Mouse (Mus musculus) cerebellum, adult 2 months (tissue): ENCODE results near the gene Arid5a. TPM values are rescaled to one million over a fixed set of nuclear protein-coding genes. Genes with fewer than 3 reads are reported as not detected.

Experiments
- DNase-seq, 2 experiments: peaks; one replicate each; pipeline ENCODE4 v3.0.0; 2021
- H3K27ac ChIP-seq: fragments of 200-500 bp; 2 replicates; pipeline ENCODE4 v1.5.1; 2012; ENCODE audit warnings: low read length, control low read depth, inconsistent platforms; ENCODE audit not compliant: insufficient read depth
- H3K27me3 ChIP-seq: fragments of 200-500 bp; 2 replicates; pipeline ENCODE4 v1.6.1; 2012; ENCODE audit warnings: inconsistent platforms, mild to moderate bottlenecking, low read length, moderate library complexity; ENCODE audit not compliant: control insufficient read depth, insufficient read depth
- H3K4me1 ChIP-seq: fragments of 200-500 bp; 2 replicates; pipeline ENCODE4 v1.6.1; 2011; ENCODE audit warnings: low read length; ENCODE audit not compliant: control insufficient read depth, insufficient read depth
- H3K4me3 ChIP-seq: fragments of 200-500 bp; replicated peaks from 2 replicates; pipeline ENCODE3; 2011; ENCODE audit warnings: mild to moderate bottlenecking, low read depth, low read length, control low read depth; ENCODE audit not compliant: insufficient read depth
- CTCF ChIP-seq: fragments of 200-500 bp; IDR thresholded peaks from 2 replicates; pipeline ENCODE4 v1.5.1; 2011; ENCODE audit warnings: low read depth, mild to moderate bottlenecking, control low read depth, low read length, moderate library complexity, borderline replicate concordance; ENCODE audit not compliant: insufficient read depth
- POLR2A ChIP-seq: fragments of 200-500 bp; IDR thresholded peaks from 2 replicates; pipeline ENCODE4 v1.6.1; 2011; ENCODE audit warnings: low read length, control low read depth, borderline replicate concordance; ENCODE audit not compliant: insufficient read depth
- WGBS: fragments of 180-500 bp; shearing (Covaris S2); methylation state at CpG from one replicate; pipeline ENCODE4 v1.1.7; 2018; 5-methylcytosine and 5-hydroxymethylcytosine counted together
- polyA plus RNA-seq: library from polyadenylated mRNA; depleted of rRNA; stranded (reverse); fragments of >200 nt; gene quantifications from 2 replicates; pipeline ENCODE4 v1.2.3, GENCODE M21; 2012

Arid5a gene
- polyA plus RNA-seq, 1 experiment = 10.7 TPM

- Histone ChIP-seq H3K4me3 (no peak overlapping the region), H3K27me3 (no peaks in the 10 kb centered on the region), H3K4me1 (peaks cover 19% of the 10 kb centered on the region), H3K27ac (no peak overlapping the region)
- 80% methylated on average over 11 of the region's 11 CpGs for WGBS
- no peak for TF ChIP-seq POLR2A
- peak; percentile 39; the same call in 1 of the 2 replicates for TF ChIP-seq CTCF
- no peak for DNase-seq
These were observed 14.5 kb downstream of the Arid5a start for GRCm38 (mm10) chr1:36321829-36322573.

DNA sequence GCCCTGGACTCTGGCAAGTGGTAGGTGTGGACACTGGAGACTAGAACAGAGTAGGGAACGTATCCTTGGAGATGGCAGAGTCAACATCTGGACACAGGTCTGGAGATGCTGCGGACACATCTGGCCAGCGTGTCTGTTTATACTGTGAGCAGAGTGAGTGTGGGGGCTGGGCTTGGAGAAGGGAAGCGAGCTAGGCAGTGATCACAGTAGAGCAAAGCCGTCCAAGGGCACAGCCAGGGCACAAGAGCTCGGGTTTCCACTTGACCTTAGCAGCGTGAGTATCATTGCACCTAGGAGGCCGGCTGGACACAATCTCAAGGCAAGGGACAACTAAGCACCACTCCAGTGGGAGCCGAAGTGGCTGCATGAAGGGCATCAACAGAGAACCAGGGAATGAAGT, 15.5 kb downstream of the Arid5a start:
- WGBS = 92% methylated on average over 9 of the region's 9 CpGs
- H3K27me3 ChIP-seq = no peaks in the 10 kb centered on the region
- no peak for TF ChIP-seq CTCF
- no peak for TF ChIP-seq POLR2A
- H3K4me1 ChIP-seq = peaks cover 19% of the 10 kb centered on the region
- DNase-seq = no peak
- H3K4me3 ChIP-seq = no peak overlapping the region
- no peak overlapping the region for H3K27ac ChIP-seq

- peaks cover 19% of the 10 kb centered on the region for H3K4me1 ChIP-seq
- peak; percentile 56 to 66 for DNase-seq
- H3K27me3 ChIP-seq = no peaks in the 10 kb centered on the region
- no peak for TF ChIP-seq POLR2A
- TF ChIP-seq CTCF = peak; percentile 70
- H3K27ac ChIP-seq = no peak overlapping the region
- no peak overlapping the region for H3K4me3 ChIP-seq
- 40% methylated on average over 8 of the region's 8 CpGs for WGBS
These were observed 16.4 kb downstream of the Arid5a start for GRCm38 (mm10) chr1:36323746-36324448.

- no peak overlapping the region for H3K27ac ChIP-seq
- DNase-seq = no peak
- no peak for TF ChIP-seq CTCF
- TF ChIP-seq POLR2A = no peak
- no peaks in the 10 kb centered on the region for H3K27me3 ChIP-seq
- H3K4me3 ChIP-seq = no peak overlapping the region
- H3K4me1 ChIP-seq = peaks cover 8% of the 10 kb centered on the region
- WGBS = 92% methylated on average over 2 of the region's 2 CpGs
These were observed 18.4 kb downstream of the Arid5a start for GRCm38 (mm10) chr1:36325900-36326321.

- TF ChIP-seq POLR2A = no peak
- no peak for TF ChIP-seq CTCF
- WGBS = 94% methylated on average over 2 of the region's 2 CpGs
- no peaks in the 10 kb centered on the region for H3K27me3 ChIP-seq
- no peak overlapping the region for H3K27ac ChIP-seq
- no peak overlapping the region for H3K4me3 ChIP-seq
- no peak for DNase-seq
- H3K4me1 ChIP-seq = no peaks in the 10 kb centered on the region
These were observed 19.3 kb downstream of the Arid5a start for GRCm38 (mm10) chr1:36326815-36327214.

DNA sequence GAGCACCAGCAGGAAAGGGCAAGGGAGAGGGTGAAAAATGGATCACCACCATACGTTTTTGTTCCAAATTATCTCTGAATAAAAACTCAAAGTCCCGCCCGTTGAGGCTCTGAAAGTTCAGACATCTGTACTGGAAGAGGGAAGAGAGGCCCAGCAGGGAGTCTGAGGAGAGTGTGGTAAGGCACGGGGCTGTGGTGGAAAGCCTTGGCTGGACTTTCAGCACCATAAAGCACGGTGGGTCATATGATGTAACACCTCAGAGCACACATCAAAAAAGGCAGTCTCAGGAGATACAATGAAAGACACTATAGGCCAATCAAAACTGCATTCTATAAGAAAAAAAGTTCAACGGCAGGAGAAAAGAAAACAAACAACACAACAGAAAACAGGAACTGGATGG, 24.2 kb downstream of the Arid5a start:
- Histone ChIP-seq H3K4me1 (no peaks in the 10 kb centered on the region), H3K4me3 (no peak overlapping the region), H3K27me3 (no peaks in the 10 kb centered on the region), H3K27ac (no peak overlapping the region)
- WGBS = 56% methylated on average over 6 of the region's 6 CpGs
- DNase-seq = no peak
- TF ChIP-seq CTCF (no peak), POLR2A (no peak)

- no peak overlapping the region for H3K27ac ChIP-seq
- TF ChIP-seq CTCF (no peak), POLR2A (no peak)
- no peak overlapping the region for H3K4me3 ChIP-seq
- WGBS = 85% methylated on average over 14 of the region's 14 CpGs
- no peaks in the 10 kb centered on the region for H3K27me3 ChIP-seq
- no peak for DNase-seq
- no peaks in the 10 kb centered on the region for H3K4me1 ChIP-seq
These were observed 25.7 kb downstream of the Arid5a start for GRCm38 (mm10) chr1:36332955-36333887.
